Mouse (Mus musculus): ENCODE measurements around the gene Tirap.

GRCm38 (mm10) chr9:35192983-35193542 is 7.0 kb downstream of the Tirap start:
- TF ChIP-seq CTCF (IDR thresholded peaks at IDR 0.05; ENCODE audit: low read depth, low read length) (no peak), POLR2A (IDR thresholded peaks at IDR 0.05; ENCODE audit: insufficient read depth, low read length) (no peak)
